Mouse (Mus musculus): ENCODE measurements around the gene Slc17a2.
"Not testable (repeated sequence)": the region's sequence is repeated elsewhere in the genome, so short reads cannot be mapped to it uniquely, and the experiment has no call there.

Slc17a2 gene

GRCm38 (mm10) chr13:23806422-23807052 lies at the start of gene Slc17a2:
TSS of gene Slc17a2 (plus strand) at chr13:23806993.
- no peak for DNase-seq

- no peak for DNase-seq
These were observed 49.5 kb upstream of the Slc17a2 start for GRCm38 (mm10) chr13:23757211-23757773.

GRCm38 (mm10) chr13:23757921-23758320 lies 48.9 kb upstream of the Slc17a2 start:
- no peak for DNase-seq

- no peak for DNase-seq
These were observed 47.5 kb upstream of the Slc17a2 start for GRCm38 (mm10) chr13:23759251-23759771.

GRCm38 (mm10) chr13:23759916-23760239 lies 46.9 kb upstream of the Slc17a2 start:
- DNase-seq = peak in 1 of 2 experiments; percentile 34

GRCm38 (mm10) chr13:23760240-23760971 lies 46.4 kb upstream of the Slc17a2 start:
- DNase-seq = peak in 1 of 2 experiments; percentile 63

- peak; percentile 98 for DNase-seq
These were observed 45.6 kb upstream of the Slc17a2 start, which contains the start of gene Hist1h4a for GRCm38 (mm10) chr13:23760972-23761864. TSS of gene Hist1h4a (minus strand) at chr13:23761230.

GRCm38 (mm10) chr13:23761871-23762821 lies 44.6 kb upstream of the Slc17a2 start, which contains the start of gene Hist1h3a:
TSS of gene Hist1h3a (minus strand) at chr13:23762386.
- DNase-seq = peak; percentile 61 to 72

GRCm38 (mm10) chr13:23763242-23763585 lies 43.6 kb upstream of the Slc17a2 start:
- DNase-seq = no peak

GRCm38 (mm10) chr13:23763586-23764323 lies 43.0 kb upstream of the Slc17a2 start, which contains the start of gene Hist1h1a:
TSS of gene Hist1h1a (plus strand) at chr13:23763666.
- peak; percentile 88 to 90 for DNase-seq

- DNase-seq = no peak
These were observed 42.2 kb upstream of the Slc17a2 start for GRCm38 (mm10) chr13:23764324-23765171.

- no peak for DNase-seq
These were observed 41.6 kb upstream of the Slc17a2 start for GRCm38 (mm10) chr13:23765172-23765513.

- no peak for DNase-seq
These were observed 40.0 kb upstream of the Slc17a2 start for GRCm38 (mm10) chr13:23766772-23767171.

GRCm38 (mm10) chr13:23768834-23769397 lies 37.9 kb upstream of the Slc17a2 start:
- no peak for DNase-seq

GRCm38 (mm10) chr13:23769613-23770012 lies 37.2 kb upstream of the Slc17a2 start, which contains the start of gene Trim38:
TSS of gene Trim38 (plus strand) at chr13:23769913.
- DNase-seq = not testable (repeated sequence)

- no peak for DNase-seq
These were observed 34.1 kb upstream of the Slc17a2 start for GRCm38 (mm10) chr13:23772561-23773313.

- no peak for DNase-seq
These were observed 28.5 kb upstream of the Slc17a2 start for GRCm38 (mm10) chr13:23778339-23778738.

GRCm38 (mm10) chr13:23779025-23779424 lies 27.8 kb upstream of the Slc17a2 start:
- no peak for DNase-seq

- DNase-seq = peak in 1 of 2 experiments; percentile 11
These were observed 14.3 kb upstream of the Slc17a2 start for GRCm38 (mm10) chr13:23792520-23792919.
